Mouse (Mus musculus) kidney, adult 2 months (tissue): Measurements from ENCODE around the gene Abhd15.

Source experiments
- CTCF ChIP-seq: fragments of 200-500 bp; conservative IDR thresholded peaks from 2 replicates; pipeline ENCODE4 v1.5.1; 2011; ENCODE audit warnings: low read depth, mild to moderate bottlenecking, control low read depth, low read length, moderate library complexity, mixed read lengths; ENCODE audit not compliant: insufficient read depth, insufficient read length
- POLR2A ChIP-seq: fragments of 200-500 bp; IDR thresholded peaks from one replicate; pipeline ENCODE4 v1.6.1; 2011; ENCODE audit warnings: low read depth, low read length, control low read depth

- TF ChIP-seq CTCF (peak; percentile 24; the same call in 1 of the 2 replicates), POLR2A (no peak)
Measured at GRCm38 (mm10) chr11:77492911-77493332, 22.0 kb upstream of the Abhd15 start.
